Mouse (Mus musculus): ENCODE data around the gene Flt4. TPM values are rescaled to one million over a fixed set of nuclear protein-coding genes. Genes with fewer than 3 reads are reported as not detected.
A peak's percentile ranks its signal among the peaks of the same experiment; 100 is the strongest.
"Not testable (repeated sequence)": the region's sequence is repeated elsewhere in the genome, so short reads cannot be mapped to it uniquely, and the experiment has no call there.

Flt4 gene
- total RNA-seq (2021) = 1 to 10 TPM; 2.8 to 4.3 TPM
- long read RNA-seq, experiment 1, full-length matches to known transcripts = 1 of 2 reads
- long read RNA-seq, experiment 1, partial matches to known transcripts = 1 of 2 reads
- long read RNA-seq, experiment 1, other reads (novel, unspliced or antisense) = 0 of 2 reads
- long read RNA-seq, experiment 2, full-length matches to known transcripts = 1 of 2 reads
- long read RNA-seq, experiment 2, partial matches to known transcripts = 0 of 2 reads
- long read RNA-seq, experiment 2, other reads (novel, unspliced or antisense) = 1 of 2 reads

DNA sequence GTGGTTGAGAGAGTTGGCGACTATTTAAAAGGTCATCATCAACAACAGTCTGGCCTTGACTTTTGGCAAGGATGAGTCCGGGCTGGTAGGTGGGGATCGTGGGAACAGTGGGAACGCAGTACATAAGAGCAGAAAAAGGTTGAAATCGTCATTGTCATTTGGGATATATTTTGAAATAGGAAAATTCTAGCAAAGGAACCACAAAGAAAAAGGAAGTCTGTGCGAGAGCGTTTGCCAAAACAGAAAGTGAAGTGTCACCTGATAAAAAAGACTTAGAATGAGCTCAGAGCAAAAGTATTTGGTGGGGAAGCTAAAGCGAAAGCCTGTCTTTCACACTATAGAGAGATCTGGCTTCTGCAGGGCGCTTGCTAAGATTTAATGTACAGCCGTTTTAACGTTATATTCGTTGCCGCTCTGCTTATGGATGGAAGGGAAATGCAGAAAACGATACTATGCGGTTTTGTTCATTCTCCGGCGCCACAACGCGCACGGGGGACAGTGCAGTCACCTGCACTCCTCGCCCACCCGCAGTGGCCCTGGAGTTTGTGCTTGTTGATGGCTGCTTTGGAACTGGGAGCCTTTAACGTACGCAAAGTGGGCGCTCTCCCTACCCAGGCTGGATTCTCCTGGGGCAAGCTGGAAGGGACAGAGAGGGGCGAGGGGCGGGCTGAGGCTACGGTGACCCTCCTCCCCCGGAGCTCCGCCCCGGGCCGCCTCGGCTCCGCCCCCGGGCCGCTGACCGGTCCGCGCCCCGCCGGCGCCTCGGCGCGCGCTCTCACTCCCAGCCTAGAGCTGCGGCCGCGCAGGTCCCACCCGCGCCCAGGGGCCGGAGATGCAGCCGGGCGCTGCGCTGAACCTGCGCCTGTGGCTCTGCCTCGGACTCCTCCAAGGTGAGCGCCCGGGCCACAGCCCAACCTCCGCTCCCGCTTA is at the start of gene Flt4:
Gene Flt4 (plus strand): TSS at position 326 of the 930 bp plus-strand sequence.
- Histone ChIP-seq H3K27ac (peak within 1 kb of the TSS; percentile 79), H3K4me3 (peak within 1 kb of the TSS; percentile 74)
- peak; percentile 51 for DNase-seq
- intact Hi-C loops (cut with DNase I) = not testable (repeated sequence)

DNA sequence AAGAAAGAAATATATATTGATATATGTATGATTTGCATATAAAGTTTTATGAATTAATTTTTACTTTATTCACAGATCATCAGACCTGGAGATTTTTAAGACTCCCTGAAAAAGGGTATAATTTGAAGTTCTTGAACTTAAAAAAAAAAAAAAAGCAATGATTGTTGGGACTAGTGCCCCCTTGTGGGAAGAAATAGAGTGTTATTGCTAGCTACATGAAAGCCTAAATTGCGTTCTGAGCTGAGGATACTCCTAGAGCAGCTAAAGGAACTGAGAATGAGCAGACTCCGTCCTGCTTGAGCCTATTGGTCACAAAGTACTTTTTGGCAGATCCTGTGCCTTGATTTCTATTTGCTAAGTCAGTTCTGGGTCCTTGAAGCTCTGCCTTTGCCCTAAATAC is 34.0 kb upstream of the Flt4 start:
- intact Hi-C loops (cut with DNase I); H3K4me3 ChIP-seq; DNase-seq; H3K27ac ChIP-seq: not testable (repeated sequence)
- TF ChIP-seq CTCF (IDR thresholded peaks at IDR 0.05) = peak; percentile 29

DNA sequence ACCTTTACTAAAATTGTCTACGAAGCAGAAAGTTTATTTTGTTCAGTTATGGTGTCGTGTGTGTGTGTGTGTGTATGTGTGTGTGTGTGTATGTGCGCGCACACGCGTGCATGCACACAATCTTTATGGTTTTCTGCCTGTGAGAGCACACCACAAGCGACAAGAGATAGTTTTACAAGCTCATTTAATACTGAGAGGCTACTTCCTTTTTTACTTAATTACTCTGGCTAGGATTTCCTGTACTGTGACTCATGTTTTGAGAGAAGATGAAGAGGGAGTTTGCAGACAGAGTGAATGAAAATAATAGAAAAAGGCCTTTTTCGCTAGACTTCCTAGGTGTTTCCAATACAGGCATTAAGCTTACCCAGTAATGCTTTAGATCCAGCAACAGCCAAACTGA is 28.6 kb upstream of the Flt4 start:
- DNase-seq; H3K27ac ChIP-seq; H3K4me3 ChIP-seq; intact Hi-C loops (cut with DNase I): not testable (repeated sequence)

DNA sequence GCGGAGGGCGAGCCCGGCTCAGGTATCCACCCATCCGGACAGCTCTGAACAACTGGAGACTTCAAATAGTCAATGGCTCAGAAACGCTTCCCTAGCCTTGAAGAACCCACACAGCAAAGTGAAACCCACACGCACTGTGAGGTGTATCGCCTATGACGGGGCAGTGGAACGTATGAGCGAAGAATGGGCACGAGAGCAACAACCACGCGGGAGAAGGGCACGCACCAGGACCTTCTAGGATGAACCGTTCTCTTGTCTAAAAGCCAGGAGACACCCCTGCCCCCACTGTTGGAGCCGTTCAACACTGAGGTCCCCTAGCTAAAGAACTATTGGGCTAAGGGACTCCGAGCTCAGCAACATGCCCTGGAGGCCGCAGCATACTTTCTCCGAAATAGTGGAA is 18.9 kb upstream of the Flt4 start:
- no peak overlapping the region for H3K27ac ChIP-seq
- H3K4me3 ChIP-seq = no peak overlapping the region
- intact Hi-C loops (cut with DNase I) = no loop called here
- DNase-seq = no peak
- TF ChIP-seq CTCF (IDR thresholded peaks at IDR 0.05) = no peak

DNA sequence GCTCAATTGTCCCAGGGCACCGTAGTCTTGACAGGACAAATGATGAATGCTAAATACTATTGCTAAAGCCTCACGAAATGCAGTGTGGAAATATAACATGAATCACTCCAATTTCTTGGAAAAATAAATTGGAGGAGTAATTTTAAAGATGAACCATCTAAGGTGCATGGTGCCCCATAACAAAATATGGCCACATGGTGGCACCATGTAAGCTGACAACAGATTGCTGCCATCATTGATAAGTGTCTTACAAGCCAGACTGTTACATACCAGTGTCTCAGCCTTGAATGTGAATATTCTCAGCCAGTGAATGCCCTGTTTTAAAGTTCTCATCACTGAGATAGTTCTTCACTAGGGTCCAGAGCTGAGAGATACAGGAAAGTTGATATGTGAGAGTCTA is 11.9 kb upstream of the Flt4 start:
- DNase-seq; H3K4me3 ChIP-seq; intact Hi-C loops (cut with DNase I); H3K27ac ChIP-seq: not testable (repeated sequence)
- TF ChIP-seq CTCF (IDR thresholded peaks at IDR 0.05) = peak; percentile 22; the same call in 1 of the 2 replicates

DNA sequence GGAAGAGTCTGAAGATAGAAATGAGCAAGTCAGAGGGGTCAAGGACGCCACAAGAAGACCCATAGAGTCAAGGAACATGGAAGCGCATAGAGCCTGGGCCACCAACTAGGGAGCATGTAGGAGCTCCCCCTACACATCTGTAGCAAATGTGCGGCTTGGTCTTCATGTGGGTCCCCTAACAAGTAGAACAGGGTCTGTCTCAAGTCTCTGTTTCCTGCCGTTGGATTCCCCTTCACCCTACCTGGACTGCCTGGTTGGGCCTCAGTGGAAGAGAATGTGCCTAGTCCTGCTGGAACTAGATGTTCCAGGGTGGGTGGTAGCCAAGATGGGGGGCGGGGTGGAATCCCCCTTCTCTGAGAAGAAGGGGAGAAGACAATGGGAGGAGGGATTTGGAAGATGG is 757 bp upstream of the Flt4 start:
- H3K27ac ChIP-seq; DNase-seq; H3K4me3 ChIP-seq; intact Hi-C loops (cut with DNase I): not testable (repeated sequence)

DNA sequence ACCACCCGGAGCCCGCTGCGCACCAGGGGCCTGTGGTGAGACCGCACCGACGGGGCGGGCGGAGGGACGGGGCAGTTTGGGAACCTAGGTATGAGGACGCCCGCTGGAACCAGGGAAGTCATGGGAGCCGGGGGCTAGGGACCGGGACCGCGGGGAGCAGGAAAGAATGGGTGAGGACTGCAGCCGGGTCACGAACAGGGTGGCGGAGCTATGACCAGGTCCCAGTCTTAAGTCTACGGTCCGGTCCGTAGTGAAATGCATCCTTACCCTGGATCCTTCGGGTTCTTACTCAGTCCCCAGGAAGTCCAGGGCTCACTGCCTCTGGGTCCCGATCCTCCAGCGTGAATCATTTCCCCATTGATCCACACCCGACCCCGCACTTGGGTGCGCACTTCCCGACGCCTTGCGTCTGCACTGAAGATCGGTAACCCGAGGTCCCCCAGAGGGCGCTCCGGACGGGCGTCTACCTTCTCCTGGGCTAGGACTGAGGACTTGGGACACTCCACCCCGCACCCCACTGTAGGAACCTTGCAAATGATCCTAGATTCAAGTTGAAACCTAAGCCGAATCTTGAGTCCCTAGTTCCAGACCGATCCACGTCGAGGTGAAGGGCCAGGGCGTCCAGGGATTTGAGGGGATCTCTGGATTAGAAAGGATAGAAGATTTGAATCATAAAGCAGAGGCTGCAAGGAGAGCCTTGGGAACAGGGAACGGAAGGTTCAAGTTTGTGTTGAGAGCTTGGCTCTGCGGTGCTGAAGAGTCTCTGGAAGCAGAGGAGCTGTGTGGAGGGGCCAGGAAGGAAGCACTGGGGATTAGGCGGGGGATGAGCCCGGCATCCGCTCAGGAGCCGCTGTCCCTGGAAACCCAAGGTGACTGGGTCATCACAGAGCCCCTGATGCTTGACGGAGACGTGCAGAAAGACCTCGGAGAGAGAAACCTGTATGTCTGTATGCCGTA is 1.1 kb downstream of the Flt4 start:
- DNase-seq = peak; percentile 38
- TF ChIP-seq CTCF (IDR thresholded peaks at IDR 0.05) = peak; percentile 30; the same call in 1 of the 2 replicates
- intact Hi-C loops (cut with DNase I) = not testable (repeated sequence)
- Histone ChIP-seq H3K4me3 (peak overlapping the region; percentile 74), H3K27ac (peak overlapping the region; percentile 79)

DNA sequence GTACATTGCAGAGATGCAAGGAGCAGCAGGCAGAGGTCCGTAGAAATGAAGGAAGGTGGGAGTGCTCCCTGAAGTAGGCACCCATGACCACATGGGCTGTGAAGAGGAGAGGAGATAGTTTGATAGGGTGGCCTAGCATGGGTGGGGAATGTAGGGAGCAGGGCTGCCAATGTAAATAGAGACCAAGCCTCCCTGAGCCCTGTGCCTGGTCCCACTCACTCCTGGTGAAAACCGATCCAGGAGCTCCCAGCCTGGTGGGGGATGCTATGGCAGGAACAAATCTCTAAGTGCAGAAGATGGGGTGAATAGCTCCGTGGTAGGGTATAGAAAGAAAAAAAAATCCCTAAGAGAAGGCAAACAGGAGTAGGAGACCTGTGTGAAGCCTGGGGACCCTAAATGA is 2.3 kb downstream of the Flt4 start:
- intact Hi-C loops (cut with DNase I); H3K27ac ChIP-seq; H3K4me3 ChIP-seq; DNase-seq: not testable (repeated sequence)

DNA sequence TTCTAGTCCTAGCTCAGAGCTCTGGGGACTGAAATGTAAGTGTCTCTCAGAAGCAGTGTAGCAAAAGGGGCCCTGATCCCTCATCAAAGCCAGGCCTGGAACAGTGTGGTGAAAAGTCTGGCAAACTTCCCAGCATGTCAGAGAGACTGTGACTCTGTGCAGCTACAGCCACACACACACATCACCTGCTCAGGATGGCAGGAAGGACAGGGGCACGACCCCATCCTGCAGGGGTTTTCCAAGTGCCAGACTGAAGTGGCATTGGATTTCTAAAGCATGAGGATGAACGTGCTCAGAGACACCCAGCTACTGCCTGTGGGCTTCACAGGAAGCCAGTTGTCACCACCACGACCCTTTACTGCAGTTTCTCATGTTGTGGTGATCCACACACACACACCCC is 3.1 kb downstream of the Flt4 start:
- H3K4me3 ChIP-seq = no peak overlapping the region

DNA sequence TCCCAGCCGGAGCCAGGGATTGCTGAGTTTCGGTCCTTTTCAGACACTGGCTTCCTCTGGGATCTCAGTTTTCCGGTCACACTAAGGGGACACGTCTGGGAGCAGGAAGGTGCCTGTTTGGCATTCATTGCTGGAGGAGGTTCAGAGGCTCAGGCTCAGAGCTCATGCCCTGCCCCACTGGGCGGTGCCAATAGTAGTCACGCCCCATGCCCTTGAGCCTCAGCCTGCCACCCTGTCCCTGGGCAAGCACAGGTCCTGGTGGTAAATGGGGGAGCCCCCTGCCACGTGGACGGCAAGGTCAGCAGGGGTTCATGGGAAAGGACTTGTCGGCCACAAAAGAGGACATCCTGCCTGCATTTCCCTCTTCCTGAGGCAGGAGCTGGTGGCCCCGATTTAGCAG is 4.3 kb downstream of the Flt4 start:
- peak; percentile 38 for DNase-seq
- TF ChIP-seq CTCF (IDR thresholded peaks at IDR 0.05) = no peak
- peak overlapping the region; percentile 26 for H3K4me3 ChIP-seq
- no peak overlapping the region for H3K27ac ChIP-seq
- intact Hi-C loops (cut with DNase I) = no loop called here

More for the DNA sequence above, 3.1 kb downstream of the Flt4 start:
- no peak for DNase-seq
- intact Hi-C loops (cut with DNase I) = no loop called here
- TF ChIP-seq CTCF (IDR thresholded peaks at IDR 0.05) = no peak
- H3K27ac ChIP-seq = no peak overlapping the region

DNA sequence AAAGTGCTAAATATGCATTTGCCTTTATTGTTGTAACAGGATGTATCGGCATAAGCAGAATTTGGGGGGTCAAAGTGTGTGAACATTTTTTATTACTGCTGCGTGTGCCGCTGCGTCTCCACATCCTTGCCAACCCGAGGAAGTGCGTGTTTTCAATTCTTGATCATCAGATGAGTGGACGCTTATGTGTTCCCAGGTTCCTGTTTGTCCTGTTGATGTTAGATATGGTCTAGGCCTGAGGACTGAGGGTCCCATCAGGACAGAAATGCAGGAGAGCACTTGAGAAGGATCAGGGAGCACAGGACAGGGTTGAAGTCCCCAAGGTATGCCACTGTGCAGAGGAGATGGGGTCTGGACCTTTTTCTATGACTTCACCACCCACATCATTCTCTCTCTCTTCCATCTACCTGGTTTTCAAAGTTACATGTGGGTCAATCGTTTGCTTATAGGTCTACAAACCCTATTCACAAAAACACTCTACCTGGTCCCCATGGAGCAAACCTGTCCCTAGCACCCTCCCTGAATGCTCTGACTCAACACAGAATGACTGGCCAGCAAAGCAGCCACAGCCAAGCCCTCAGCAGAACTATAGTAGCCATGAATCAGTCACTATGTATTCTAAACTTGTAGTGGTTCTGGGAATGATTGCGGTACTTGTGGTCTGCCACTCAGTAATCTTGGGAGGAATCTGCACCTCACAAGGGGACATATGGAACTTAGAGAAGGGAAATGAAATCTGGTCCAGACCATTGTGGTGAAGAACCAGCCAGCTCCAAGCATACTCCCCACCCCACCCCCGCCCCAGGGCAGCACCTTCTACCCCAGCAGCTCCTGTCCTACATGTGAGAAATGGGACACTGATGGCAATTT is 7.0 kb downstream of the Flt4 start:
- intact Hi-C loops (cut with DNase I) = no loop called here

More for the DNA sequence above, 7.0 kb downstream of the Flt4 start:
- Histone ChIP-seq H3K27ac (no peak overlapping the region), H3K4me3 (no peak overlapping the region)
- TF ChIP-seq CTCF (IDR thresholded peaks at IDR 0.05) = no peak
- DNase-seq = no peak

Data from gastrocnemius, adult 2 months (tissue).